Mouse (Mus musculus) MEL (cell line): ENCODE measurements around the gene Itpr2. TPM values are rescaled to one million over a fixed set of nuclear protein-coding genes. Genes with fewer than 3 reads are reported as not detected.

Experiments
- DNase-seq: peaks from one replicate; pipeline ENCODE4 v3.0.0; 2011; ENCODE audit warnings: low read depth, low spot score
- H3K27ac ChIP-seq: 2 replicates; pipeline ENCODE4 v1.5.1; 2012; ENCODE audit warnings: low read depth, mild to moderate bottlenecking, control low read depth, low read length, moderate library complexity; ENCODE audit not compliant: control insufficient read depth
- H3K27me3 ChIP-seq, 2 experiments: fragments of 150-350 bp in 1 of 2; sonication (generic) in 1 of 2; 2 replicates each; pipeline ENCODE4 v1.6.1; 2012; ENCODE audit warnings: low read length in 2 of 2, mild to moderate bottlenecking in 2 of 2, improper control_type of control experiment in 1 of 2, moderate library complexity in 1 of 2; ENCODE audit not compliant: insufficient read depth in 2 of 2, control insufficient read depth in 1 of 2
- H3K36me3 ChIP-seq, 2 experiments: 2 replicates each; pipeline ENCODE4 v1.6.1; 2012 to 2014; ENCODE audit warnings: low read length in 2 of 2, improper control_type of control experiment in 1 of 2, inconsistent platforms in 1 of 2, mild to moderate bottlenecking in 1 of 2; ENCODE audit not compliant: insufficient read depth in 2 of 2, control insufficient read depth in 1 of 2
- H3K4me1 ChIP-seq, 2 experiments: fragments of 150-350 bp in 1 of 2; sonication (generic) in 1 of 2; 2 replicates each; pipeline ENCODE4 v1.6.1; 2012; ENCODE audit warnings: low read length in 2 of 2, improper control_type of control experiment in 1 of 2, mild to moderate bottlenecking in 1 of 2; ENCODE audit not compliant: insufficient read depth in 2 of 2, control insufficient read depth in 1 of 2
- H3K4me3 ChIP-seq, 2 experiments: fragments of 150-350 bp in 1 of 2; sonication (generic) in 1 of 2; 2 replicates each; pipeline ENCODE4 v1.5.1; 2012; ENCODE audit warnings: low read depth in 2 of 2, low read length in 2 of 2, mild to moderate bottlenecking in 2 of 2, moderate library complexity in 2 of 2, control low read depth in 1 of 2, improper control_type of control experiment in 1 of 2; ENCODE audit not compliant: control insufficient read depth in 1 of 2, insufficient read depth in 1 of 2
- H3K79me2 ChIP-seq: 2 replicates; pipeline ENCODE4 v1.6.1; 2012; ENCODE audit warnings: mild to moderate bottlenecking, low read length, moderate library complexity; ENCODE audit not compliant: control insufficient read depth, poor library complexity, insufficient read depth
- H3K9ac ChIP-seq: 2 replicates; pipeline ENCODE4 v1.6.1; 2012; ENCODE audit warnings: low read depth, mild to moderate bottlenecking, control low read depth, low read length, moderate library complexity; ENCODE audit not compliant: control insufficient read depth, poor library complexity, severe bottlenecking
- H3K9me3 ChIP-seq: fragments of 150-350 bp; sonication (generic); replicated peaks from 2 replicates; pipeline ENCODE4 v1.6.1; 2012; ENCODE audit warnings: mild to moderate bottlenecking, low read length, improper control_type of control experiment, moderate library complexity; ENCODE audit not compliant: insufficient read depth
- CHD1 ChIP-seq: IDR thresholded peaks from 2 replicates; pipeline ENCODE4 v1.6.1; 2012; ENCODE audit warnings: low read depth, mild to moderate bottlenecking, inconsistent platforms, low read length, improper control_type of control experiment
- CHD2 ChIP-seq: IDR thresholded peaks from 2 replicates; pipeline ENCODE4 v1.6.1; 2011; ENCODE audit warnings: low read length, improper control_type of control experiment
- CTCF ChIP-seq, 3 experiments: IDR thresholded peaks in 2 of 3; conservative IDR thresholded peaks in 1 of 3; 2 replicates each; pipeline ENCODE4 v1.5.1; 2011 to 2012; ENCODE audit warnings: low read length in 3 of 3, low read depth in 2 of 3, mild to moderate bottlenecking in 2 of 3, improper control_type of control experiment in 1 of 3, inconsistent platforms in 1 of 3, mixed read lengths in 1 of 3, moderate library complexity in 1 of 3; ENCODE audit not compliant: control insufficient read depth in 1 of 3, insufficient read depth in 1 of 3, poor library complexity in 1 of 3, severe bottlenecking in 1 of 3
- ELF1 ChIP-seq: IDR thresholded peaks from 2 replicates; pipeline ENCODE4 v1.6.1; 2014; ENCODE audit warnings: low read depth, mild to moderate bottlenecking, inconsistent platforms, low read length, improper control_type of control experiment, moderate library complexity
- GABPA ChIP-seq: IDR thresholded peaks from 2 replicates; pipeline ENCODE4 v1.6.1; 2012; ENCODE audit warnings: low read depth, mild to moderate bottlenecking, inconsistent platforms, low read length, improper control_type of control experiment, moderate library complexity
- GATA1 ChIP-seq: IDR thresholded peaks from 2 replicates; pipeline ENCODE4 v1.6.1; 2011; ENCODE audit warnings: low read depth, low read length, improper control_type of control experiment
- HCFC1 ChIP-seq: IDR thresholded peaks from 2 replicates; pipeline ENCODE4 v1.6.1; 2012; ENCODE audit warnings: low read depth, mild to moderate bottlenecking, inconsistent platforms, low read length, improper control_type of control experiment, moderate library complexity
- JUND ChIP-seq: IDR thresholded peaks from 2 replicates; pipeline ENCODE4 v1.6.1; 2011; ENCODE audit warnings: low read depth, mild to moderate bottlenecking, improper control_type of control experiment, low read length
- KAT2A ChIP-seq: conservative IDR thresholded peaks from 2 replicates; pipeline ENCODE4 v1.6.1; 2012; ENCODE audit warnings: low read depth, low read length, improper control_type of control experiment, inconsistent platforms
- MAX ChIP-seq: IDR thresholded peaks from 2 replicates; pipeline ENCODE4 v1.6.1; 2011; ENCODE audit warnings: low read length, improper control_type of control experiment
- MAZ ChIP-seq: IDR thresholded peaks from 2 replicates; pipeline ENCODE4 v1.6.1; 2012; ENCODE audit warnings: low read depth, mild to moderate bottlenecking, inconsistent platforms, low read length, improper control_type of control experiment
- MEF2A ChIP-seq: IDR thresholded peaks from 2 replicates; pipeline ENCODE4 v1.6.1; 2014; ENCODE audit warnings: low read depth, mild to moderate bottlenecking, inconsistent platforms, low read length, improper control_type of control experiment; ENCODE audit not compliant: poor library complexity, insufficient replicate concordance, severe bottlenecking; ENCODE audit errors: extremely low read depth
- MXI1 ChIP-seq: IDR thresholded peaks from 2 replicates; pipeline ENCODE4 v1.6.1; 2011; ENCODE audit warnings: mild to moderate bottlenecking, low read depth, low read length, improper control_type of control experiment
- MYC ChIP-seq: IDR thresholded peaks from 2 replicates; pipeline ENCODE4 v1.6.1; 2011; ENCODE audit warnings: low read depth, mild to moderate bottlenecking, low read length, improper control_type of control experiment, moderate library complexity
- RAD21 ChIP-seq: IDR thresholded peaks from 2 replicates; pipeline ENCODE4 v1.6.1; 2011; ENCODE audit warnings: mild to moderate bottlenecking, low read depth, low read length, improper control_type of control experiment
- RCOR1 ChIP-seq: IDR thresholded peaks from 2 replicates; pipeline ENCODE4 v1.6.1; 2012; ENCODE audit warnings: low read depth, mild to moderate bottlenecking, inconsistent platforms, low read length, improper control_type of control experiment
- TAL1 ChIP-seq: IDR thresholded peaks from 2 replicates; pipeline ENCODE4 v1.6.1; 2012; ENCODE audit warnings: mild to moderate bottlenecking, inconsistent platforms, low read length, moderate library complexity, mixed read lengths
- TCF12 ChIP-seq: IDR thresholded peaks from 2 replicates; pipeline ENCODE4 v1.6.1; 2014; ENCODE audit warnings: low read depth, mild to moderate bottlenecking, inconsistent platforms, low read length, improper control_type of control experiment, moderate library complexity
- USF1 ChIP-seq: IDR thresholded peaks from 2 replicates; pipeline ENCODE4 v1.6.1; 2014; ENCODE audit warnings: low read depth, mild to moderate bottlenecking, inconsistent platforms, low read length, improper control_type of control experiment, moderate library complexity
- USF2 ChIP-seq, 2 experiments: IDR thresholded peaks; 2 replicates each; pipeline ENCODE4 v1.6.1; 2011 to 2012; ENCODE audit warnings: improper control_type of control experiment in 2 of 2, low read length in 2 of 2, borderline replicate concordance in 1 of 2, inconsistent platforms in 1 of 2, low read depth in 1 of 2, mild to moderate bottlenecking in 1 of 2; ENCODE audit not compliant: insufficient read depth in 1 of 2
- ZKSCAN1 ChIP-seq: IDR thresholded peaks from 2 replicates; pipeline ENCODE4 v1.6.1; 2012; ENCODE audit warnings: low read depth, mild to moderate bottlenecking, inconsistent platforms, low read length, improper control_type of control experiment, moderate library complexity
- ZNF384 ChIP-seq: IDR thresholded peaks from 2 replicates; pipeline ENCODE4 v1.6.1; 2012; ENCODE audit warnings: low read depth, mild to moderate bottlenecking, inconsistent platforms, low read length, improper control_type of control experiment
- polyA plus RNA-seq, 2 experiments: library from polyadenylated mRNA; stranded (reverse) in 1 of 2; unstranded in 1 of 2; fragments of >175 nt in 1 of 2; fragments of >200 nt in 1 of 2; gene quantifications; 2 replicates each; pipeline versions ENCODE4 v1.2.1 to v1.2.4; 2012; ENCODE audit warnings: low replicate concordance in 2 of 2, low read depth in 1 of 2; ENCODE audit not compliant: insufficient read length in 2 of 2, insufficient read depth in 1 of 2, missing spikeins in 1 of 2
- total RNA-seq: library from RNA; depleted of rRNA; stranded (reverse); fragments of 300-350 nt; gene quantifications from 2 replicates; pipeline ENCODE4 v1.2.3, GENCODE M21; 2012

The Itpr2 gene
- total and polyA plus RNA-seq, 3 experiments: 1.5 to 3.0 TPM; not detected in 1

GRCm38 (mm10) chr6:146335191-146335590 is 166.8 kb downstream of the Itpr2 start:
- peak; percentile 13 for DNase-seq
- Histone ChIP-seq H3K79me2 (no peaks in the 10 kb centered on the region), H3K27ac (no peak overlapping the region), H3K9ac (no peak overlapping the region), H3K36me3 (no peaks in the 10 kb centered on the region), H3K4me1 (no peaks in the 10 kb centered on the region), H3K27me3 (no peaks in the 10 kb centered on the region), H3K4me3 (no peak overlapping the region), H3K9me3 (no peaks in the 10 kb centered on the region)
- no peak for TF ChIP-seq HCFC1
- TF ChIP-seq USF1: no peak
- no peak for TF ChIP-seq GATA1
- peak; percentile 18; the same call in 1 of the 2 replicates for TF ChIP-seq TCF12

- Histone ChIP-seq H3K27me3 (no peaks in the 10 kb centered on the region), H3K9me3 (no peaks in the 10 kb centered on the region), H3K36me3 (no peaks in the 10 kb centered on the region), H3K4me1 (no peaks in the 10 kb centered on the region), H3K9ac (no peak overlapping the region), H3K79me2 (no peaks in the 10 kb centered on the region), H3K4me3 (no peak overlapping the region), H3K27ac (no peak overlapping the region)
- no peak for DNase-seq
- no peak for TF ChIP-seq HCFC1
- TF ChIP-seq CHD2: no peak
- TF ChIP-seq TAL1: no peak
- no peak for TF ChIP-seq MYC
- no peak for TF ChIP-seq CHD1
Measured at GRCm38 (mm10) chr6:146333506-146333905, 168.5 kb downstream of the Itpr2 start.

GRCm38 (mm10) chr6:146331017-146331669 is 170.9 kb downstream of the Itpr2 start:
- H3K27ac ChIP-seq: no peak overlapping the region
- no peaks in the 10 kb centered on the region for H3K36me3 ChIP-seq

More at GRCm38 (mm10) chr6:146331017-146331669, 170.9 kb downstream of the Itpr2 start:
- TF ChIP-seq GATA1 (no peak), GABPA (no peak), MEF2A (no peak), MAZ (no peak), ZNF384 (no peak), MYC (no peak), ELF1 (no peak), USF2 (IDR thresholded peaks at IDR 0.05; ENCODE audit: borderline replicate concordance in 1 of 2, insufficient read depth in 1 of 2, low read depth in 1 of 2, low read length in 2 of 2) (no peak), KAT2A (no peak), RAD21 (no peak), RCOR1 (no peak), HCFC1 (no peak), CTCF (IDR thresholded peaks at IDR 0.05 in 2 of 3, conservative IDR thresholded peaks at IDR 0.05 in 1 of 3; ENCODE audit: control insufficient read depth in 1 of 3, insufficient read depth in 1 of 3, low read depth in 2 of 3, low read length in 3 of 3, poor library complexity in 1 of 3, severe bottlenecking in 1 of 3) (no peak), MAX (no peak), ZKSCAN1 (no peak), MXI1 (no peak), JUND (no peak)
- Histone ChIP-seq H3K9ac (no peak overlapping the region), H3K27me3 (no peaks in the 10 kb centered on the region), H3K4me1 (no peaks in the 10 kb centered on the region), H3K79me2 (no peaks in the 10 kb centered on the region), H3K9me3 (no peaks in the 10 kb centered on the region), H3K4me3 (no peak overlapping the region)
- DNase-seq: no peak
